Mouse (Mus musculus): ENCODE measurements at regions not wholly inside any gene's neighbourhood (a gene's known extent, or its start where the extent isn't known, plus 50 kb on each side); places are given as distances from the start of the nearest gene placed in this dataset.

DNA sequence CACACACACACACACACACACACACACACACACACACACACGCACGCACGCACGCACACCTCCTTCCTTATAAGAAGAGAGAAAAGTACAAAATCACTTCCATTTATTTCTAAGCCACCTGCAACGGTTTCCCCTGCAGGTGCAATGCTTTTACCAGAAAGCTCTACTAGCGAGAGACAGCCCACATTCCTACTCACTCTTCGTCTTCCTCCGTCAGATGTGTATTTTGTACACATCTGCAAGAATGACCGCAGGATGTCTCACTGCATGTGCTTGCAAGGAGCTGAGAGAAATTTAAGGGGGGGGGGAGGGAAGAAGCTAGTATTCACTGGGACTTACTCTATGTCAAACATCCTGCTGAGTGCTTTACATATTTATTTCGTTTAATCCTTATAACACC, 99.2 kb upstream of the Lnx1 start:
- no peak for TF ChIP-seq CTCF (IDR thresholded peaks at IDR 0.05; ENCODE audit: extremely low read depth, insufficient read length, insufficient replicate concordance, low read depth, low read length)
- no peak for TF ChIP-seq POLR2A (IDR thresholded peaks at IDR 0.05; ENCODE audit: low read depth, low read length)

Measured in small intestine, adult 2 months (tissue).